Mouse (Mus musculus): ENCODE results near the gene Lrrc46.

GRCm38 (mm10) chr11:97045861-97046260 is 4.7 kb upstream of the Lrrc46 start:
- TF ChIP-seq CTCF (IDR thresholded peaks at IDR 0.05; ENCODE audit: insufficient read depth, low read length) (no peak), POLR2A (IDR thresholded peaks at IDR 0.05; ENCODE audit: borderline replicate concordance, extremely low read depth, low read depth, low read length) (no peak)
